Mouse (Mus musculus) thymus, adult 2 months (tissue): ENCODE data around the gene 4921507P07Rik.

Source experiments
- CTCF ChIP-seq: fragments of 200-500 bp; IDR thresholded peaks from 2 replicates; pipeline ENCODE4 v1.5.1; 2012; ENCODE audit warnings: mild to moderate bottlenecking, control low read depth, low read length, moderate library complexity, borderline replicate concordance; ENCODE audit not compliant: control insufficient read depth, poor library complexity, insufficient read depth; ENCODE audit errors: extremely low read depth
- POLR2A ChIP-seq: fragments of 200-500 bp; IDR thresholded peaks from 2 replicates; pipeline ENCODE4 v1.6.1; 2012; ENCODE audit warnings: mild to moderate bottlenecking, low read length, control low read depth, moderate library complexity; ENCODE audit not compliant: control insufficient read depth, poor library complexity, insufficient read depth; ENCODE audit errors: extremely low read depth

GRCm38 (mm10) chr6:50526597-50527024, 69.8 kb downstream of the 4921507P07Rik start:
- TF ChIP-seq CTCF, result no peak
- TF ChIP-seq POLR2A, result no peak
